ENCODE assay signal across 8 mouse cellular contexts in genomic region chr4:133184898-133185665, GRCm38 (mm10). TPM values are rescaled to one million over a fixed set of nuclear protein-coding genes. Genes with fewer than 3 reads are reported as not detected.
DNase-seq lines count a peak whose midpoint lies in the region; ATAC-seq and TF ChIP-seq lines count a peak whose summit lies in the region.

No protein-coding gene starts in this region.

- H3K27me3 ChIP-seq in forebrain, embryonic 14.5 days (replicated peaks; ENCODE audit: control insufficient read depth, insufficient read depth, low read length): no peaks in the 10 kb centered on the region
- no peaks in the 10 kb centered on the region for H3K27me3 ChIP-seq in limb, embryonic 14.5 days (ENCODE audit: control insufficient read depth, insufficient read depth, low read length)

- WGBS in forebrain, embryonic 14.5 days: 50% methylated on average over 15 of the region's 15 CpGs
- 15% methylated on average over 15 of the region's 15 CpGs for WGBS in limb, embryonic 14.5 days

- intact Hi-C loops in heart, postnatal 36 days (cut with DNase I): no loop called here

- no peak overlapping the region for H3K9ac ChIP-seq in forebrain, embryonic 14.5 days (ENCODE audit: low read length)
- H3K9ac ChIP-seq in limb, embryonic 14.5 days (ENCODE audit: low read depth, low read length, severe bottlenecking): no peak overlapping the region

- no peaks in the 10 kb centered on the region for H3K9me3 ChIP-seq in forebrain, embryonic 14.5 days (replicated peaks; ENCODE audit: control insufficient read depth, low read length)
- H3K9me3 ChIP-seq in limb, embryonic 14.5 days (ENCODE audit: control insufficient read depth, low read length): no peaks in the 10 kb centered on the region

- H3K36me3 ChIP-seq in forebrain, embryonic 14.5 days (ENCODE audit: control insufficient read depth, insufficient read depth, low read length): peaks cover 36% of the 10 kb centered on the region
- peaks cover 42% of the 10 kb centered on the region for H3K36me3 ChIP-seq in limb, embryonic 14.5 days (ENCODE audit: control insufficient read depth, insufficient read depth, low read length)

- TF ChIP-seq POLR2A in limb, embryonic 14.5 days (IDR thresholded peaks at IDR 0.05; ENCODE audit: borderline replicate concordance, extremely low read depth, insufficient read depth, insufficient read length): no peak

- no peak overlapping the region for H3K4me3 ChIP-seq in forebrain, embryonic 14.5 days (ENCODE audit: low read depth, low read length)
- H3K4me3 ChIP-seq in limb, embryonic 14.5 days (replicated peaks; ENCODE audit: low read length): peak overlapping the region; percentile 7

- DNase-seq in B cell, adult 2 months: peak; percentile 48 to 49
- DNase-seq in forebrain, embryonic 14.5 days (ENCODE audit: low spot score): peak; percentile 74
- DNase-seq in heart, postnatal 36 days: peak; percentile 68 to 70
- peak; percentile 75 for DNase-seq in limb, embryonic 14.5 days (ENCODE audit: low spot score)
- no peak for DNase-seq in cerebellum, adult 18-20 months

- peak; percentile 95 for ATAC-seq in CD4-positive, CD25-positive, alpha-beta regulatory T cell, adult 4 months
- ATAC-seq in forebrain, embryonic 14.5 days: peak; percentile 32; the same call in 1 of the 2 replicates
- peak; percentile 69 for ATAC-seq in limb, embryonic 14.5 days (ENCODE audit: low FRiP score, low read depth)
- ATAC-seq in neutrophil, adult 5-6 weeks (ENCODE audit: extremely low read depth, insufficient number of reproducible peaks, low FRiP score, poor library complexity, severe bottlenecking): peak; percentile 9; the same call in 1 of the 2 replicates
- no peak for ATAC-seq in cerebellum, adult (ENCODE audit: insufficient number of reproducible peaks, low FRiP score, low TSS enrichment)

- H3K27ac ChIP-seq in forebrain, embryonic 14.5 days (ENCODE audit: low read depth, low read length): peak overlapping the region; percentile 71
- peak overlapping the region; percentile 87 for H3K27ac ChIP-seq in limb, embryonic 14.5 days (replicated peaks; ENCODE audit: low read depth, low read length)

- no peak overlapping the region for H3K4me2 ChIP-seq in forebrain, embryonic 14.5 days (ENCODE audit: low read length)
- H3K4me2 ChIP-seq in limb, embryonic 14.5 days (replicated peaks; ENCODE audit: low read depth, low read length, severe bottlenecking): peak overlapping the region; percentile 32; the same call in 1 of the 2 replicates

- peaks cover 7% of the 10 kb centered on the region; the same call in 1 of the 2 replicates for H3K4me1 ChIP-seq in forebrain, embryonic 14.5 days (ENCODE audit: control insufficient read depth, insufficient read depth, low read length)
- peaks cover 35% of the 10 kb centered on the region for H3K4me1 ChIP-seq in limb, embryonic 14.5 days (ENCODE audit: control insufficient read depth, insufficient read depth, low read length)

RNA-seq across cellular contexts. Expression of gene Cd164l2, which starts 26.8 kb away (rescaled TPM):
- under 1 TPM in 1 of 2 experiments, not detected in 1; 0.54 TPM for polyA plus RNA-seq in CD4-positive, CD25-positive, alpha-beta regulatory T cell, adult 4 months (2017; shearing (Covaris generic))
- 0.43 and 1.4 TPM in 2 replicates for polyA plus RNA-seq in forebrain, embryonic 14.5 days (2014; fragmentation: Nextera tagmentation; extraction: Ambion mirVana)
- total RNA-seq in heart, postnatal 36 days (2021): under 1 TPM in 1 of 2 experiments, not detected in 1; 0.51 TPM
- 3.2 and 3.4 TPM in 2 replicates for polyA plus RNA-seq in limb, embryonic 14.5 days (2012; rRNA removed)
- 4.9 and 6.3 TPM in 2 replicates for polyA plus RNA-seq in limb, embryonic 14.5 days (2014; fragmentation: Nextera tagmentation; extraction: Ambion mirVana)
- 2.9 TPM in 1 of 2 replicates, not detected in the other for total RNA-seq in neutrophil, adult 5-6 weeks (2017)

RNA-seq across cellular contexts. Expression of gene Gpr3, which starts 27.3 kb away (rescaled TPM):
- polyA plus RNA-seq in CD4-positive, CD25-positive, alpha-beta regulatory T cell, adult 4 months (2017; shearing (Covaris generic)): not detected
- 0.62 and 1.1 TPM in 2 replicates for polyA plus RNA-seq in forebrain, embryonic 14.5 days (2014; fragmentation: Nextera tagmentation; extraction: Ambion mirVana)
- total RNA-seq in heart, postnatal 36 days (2021): under 1 TPM in 1 of 2 experiments, not detected in 1; 0.16 TPM
- 0.84 and 1.1 TPM in 2 replicates for polyA plus RNA-seq in limb, embryonic 14.5 days (2012; rRNA removed)
- 0.22 TPM in 1 of 2 replicates, not detected in the other for polyA plus RNA-seq in limb, embryonic 14.5 days (2014; fragmentation: Nextera tagmentation; extraction: Ambion mirVana)
- not detected in 2 replicates for total RNA-seq in neutrophil, adult 5-6 weeks (2017)

RNA-seq across cellular contexts. Expression of gene Wasf2, which starts 54.8 kb away (rescaled TPM):
- 10 to 100 TPM; 69.2 to 76.3 TPM for polyA plus RNA-seq in CD4-positive, CD25-positive, alpha-beta regulatory T cell, adult 4 months (2017; shearing (Covaris generic))
- polyA plus RNA-seq in forebrain, embryonic 14.5 days (2014; fragmentation: Nextera tagmentation; extraction: Ambion mirVana): 28.3 and 30.4 TPM in 2 replicates
- 10 to 100 TPM; 81.4 to 89.2 TPM for total RNA-seq in heart, postnatal 36 days (2021)
- 62.0 and 70.9 TPM in 2 replicates for polyA plus RNA-seq in limb, embryonic 14.5 days (2012; rRNA removed)
- polyA plus RNA-seq in limb, embryonic 14.5 days (2014; fragmentation: Nextera tagmentation; extraction: Ambion mirVana): 92.2 and 96.6 TPM in 2 replicates
- 89.1 and 105 TPM in 2 replicates for total RNA-seq in neutrophil, adult 5-6 weeks (2017)

RNA-seq across cellular contexts. Expression of gene Map3k6, which starts 55.5 kb away (rescaled TPM):
- under 1 TPM in 1 of 2 experiments, not detected in 1; 0.62 TPM for polyA plus RNA-seq in CD4-positive, CD25-positive, alpha-beta regulatory T cell, adult 4 months (2017; shearing (Covaris generic))
- polyA plus RNA-seq in forebrain, embryonic 14.5 days (2014; fragmentation: Nextera tagmentation; extraction: Ambion mirVana): 1.1 and 1.7 TPM in 2 replicates
- 10 to 100 TPM; 15.5 to 20.1 TPM for total RNA-seq in heart, postnatal 36 days (2021)
- 6.7 and 7.5 TPM in 2 replicates for polyA plus RNA-seq in limb, embryonic 14.5 days (2012; rRNA removed)
- polyA plus RNA-seq in limb, embryonic 14.5 days (2014; fragmentation: Nextera tagmentation; extraction: Ambion mirVana): 9.4 and 10.4 TPM in 2 replicates
- 1.0 and 2.9 TPM in 2 replicates for total RNA-seq in neutrophil, adult 5-6 weeks (2017)

Comparison
In these comparisons a context has a peak if more than half of its experiments do, and no peak if none do; other contexts are left out.
1. DNase-seq: peak in B cell, adult 2 months (2 of 2), forebrain, embryonic 14.5 days (single experiment), heart, postnatal 36 days (2 of 2) and limb, embryonic 14.5 days (single experiment); none in cerebellum, adult 18-20 months (0 of 2).